Mouse (Mus musculus): ENCODE results near the gene Rfx1.

DNA sequence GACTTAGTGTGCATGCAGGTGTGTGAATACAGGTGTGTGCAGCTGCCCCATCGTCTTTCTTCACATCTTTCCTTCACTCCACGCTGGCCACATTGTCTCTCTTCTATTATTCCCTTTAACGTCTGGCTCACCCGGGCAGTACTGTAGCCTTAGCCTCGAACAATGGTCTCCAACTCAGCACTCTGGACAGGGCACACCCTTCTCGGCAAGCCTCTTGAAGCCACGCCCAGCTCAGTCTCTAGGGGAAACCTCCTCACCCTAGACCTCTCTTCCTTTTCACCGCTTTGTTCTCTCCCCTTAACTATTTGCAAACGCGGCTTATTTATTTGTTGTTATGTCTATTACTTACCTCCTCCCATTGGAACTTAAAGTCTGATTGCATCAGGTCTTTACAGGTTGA, 39.2 kb upstream of the Rfx1 start:
- TF ChIP-seq POLR2A (IDR thresholded peaks at IDR 0.05; ENCODE audit: borderline replicate concordance, extremely low read depth, insufficient read depth, insufficient read length, poor library complexity, severe bottlenecking): no peak
- no peak for TF ChIP-seq CTCF (IDR thresholded peaks at IDR 0.05; ENCODE audit: borderline replicate concordance, extremely low read depth, insufficient read depth, insufficient read length)

Data from brain, embryonic 14.5 days (tissue).